Mouse (Mus musculus): Measurements from ENCODE around the gene Mrpl12.

- TF ChIP-seq CTCF (IDR thresholded peaks at IDR 0.05; ENCODE audit: borderline replicate concordance, insufficient read depth, low read depth, low read length) (no peak), POLR2A (IDR thresholded peaks at IDR 0.05; ENCODE audit: borderline replicate concordance, insufficient read depth, low read length) (no peak)
Measured at GRCm38 (mm10) chr11:120485251-120485650, 838 bp downstream of the Mrpl12 start.

All from cerebellum, adult 2 months (tissue).